Mouse (Mus musculus) skeletal muscle tissue, adult 2 months (tissue): ENCODE results near the gene Sfxn4.
"Not testable (repeated sequence)": the region's sequence is repeated elsewhere in the genome, so short reads cannot be mapped to it uniquely, and the experiment has no call there.

Experiments used
- DNase-seq: peaks from one replicate; pipeline ENCODE4 v3.0.0-alpha.2; 2012; ENCODE audit warnings: low read depth, low spot score

The Sfxn4 gene

DNA sequence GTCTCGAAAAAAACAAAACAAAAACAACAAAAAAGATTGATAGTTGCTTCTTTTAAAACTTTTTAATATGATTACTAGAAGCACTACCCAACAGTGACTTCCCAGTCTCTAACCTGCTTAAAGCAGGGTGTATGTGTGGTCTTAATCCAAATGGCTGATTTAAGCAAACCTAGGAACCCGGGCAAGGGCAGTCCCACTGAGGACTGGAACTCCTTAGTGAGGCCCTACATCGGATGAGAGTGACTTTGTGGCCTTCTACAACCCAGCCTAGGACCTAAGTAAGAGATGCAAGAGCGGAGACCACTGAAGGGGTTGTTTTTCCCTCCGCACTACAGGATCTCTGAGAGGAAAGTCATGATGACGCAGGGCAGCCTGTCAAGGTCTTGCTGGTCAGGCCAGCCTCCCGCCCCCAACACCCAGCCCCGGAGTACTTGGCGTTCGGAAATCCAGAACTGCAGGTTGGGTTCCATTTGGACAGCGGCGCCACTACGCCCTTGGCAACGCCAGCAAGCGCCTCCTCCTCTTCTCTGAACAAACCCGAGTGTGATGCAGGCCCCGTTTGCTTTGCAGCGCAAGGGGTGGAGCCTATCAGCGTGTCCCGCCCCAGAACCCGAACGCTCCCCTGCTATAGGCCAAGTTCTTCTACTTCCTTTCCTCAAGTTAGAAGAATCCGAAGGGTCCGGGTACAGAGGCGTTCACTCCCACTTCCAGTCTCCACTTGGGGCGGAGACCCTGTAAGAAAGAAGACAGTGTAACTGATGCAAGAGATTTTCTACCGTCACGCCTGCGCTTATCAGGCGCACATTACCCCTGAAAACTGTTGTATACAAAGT lies at the start of gene Sfxn4:
Gene Sfxn4 (minus strand): TSS at position 612 of the 833 bp plus-strand sequence.
- DNase-seq = peak; percentile 93

DNA sequence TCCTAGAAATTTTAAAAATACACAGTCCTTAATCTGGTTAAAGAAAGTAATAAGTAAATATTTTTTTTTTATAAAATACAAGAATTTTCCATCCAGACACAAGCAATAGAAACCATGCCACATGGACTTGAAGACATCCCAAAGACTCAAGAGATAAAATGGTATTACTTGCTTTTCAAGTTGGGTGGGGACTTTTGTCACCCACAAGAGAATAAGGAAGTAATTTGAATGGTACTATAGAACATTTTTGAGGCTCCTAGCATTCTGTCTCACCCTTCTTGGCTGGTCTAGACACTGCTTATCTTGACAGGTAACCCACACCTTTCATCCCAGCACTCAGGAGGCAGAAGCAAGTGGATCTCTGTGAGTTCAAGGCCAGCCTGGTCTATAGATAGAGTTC lies 49.0 kb upstream of the Sfxn4 start:
- DNase-seq = no peak

DNA sequence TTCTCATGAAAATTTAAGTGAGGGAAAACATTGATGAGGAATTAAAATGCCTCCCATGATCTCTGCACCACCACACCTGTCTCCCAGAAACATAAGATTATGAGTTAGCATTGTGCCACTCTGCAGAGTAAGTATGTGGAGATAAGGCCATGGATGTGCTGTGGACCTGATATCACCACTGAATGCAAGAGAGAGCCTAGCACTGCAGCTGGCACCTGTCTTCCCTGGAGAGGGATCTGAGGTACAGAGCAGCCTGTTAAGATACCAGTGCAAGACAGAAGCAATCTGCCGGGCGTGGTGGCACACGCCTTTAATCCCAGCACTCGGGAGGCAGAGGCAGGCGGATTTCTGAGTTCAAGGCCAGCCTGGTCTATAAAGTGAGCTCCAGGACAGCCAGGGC lies 44.2 kb upstream of the Sfxn4 start:
- DNase-seq = no peak

DNA sequence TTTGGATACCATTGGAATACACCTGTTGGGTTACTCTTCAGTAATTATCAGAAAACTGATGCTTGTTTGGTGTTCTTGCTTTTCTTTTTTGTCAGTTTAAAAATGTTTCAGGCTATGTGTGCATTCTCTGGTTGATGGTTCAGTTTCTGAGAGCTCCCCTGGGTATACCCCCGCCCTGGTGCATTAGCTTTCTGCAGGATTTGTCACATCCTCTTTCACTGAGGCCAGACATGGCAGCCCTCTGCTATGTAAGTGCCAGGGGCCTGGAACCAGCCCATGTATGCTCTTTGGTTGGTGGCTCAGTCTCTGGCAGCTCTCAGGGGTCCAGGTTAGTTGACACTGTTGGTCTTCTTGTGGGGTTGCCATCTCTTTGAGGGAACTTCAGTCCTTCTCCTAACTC lies 42.7 kb upstream of the Sfxn4 start:
- no peak for DNase-seq

DNA sequence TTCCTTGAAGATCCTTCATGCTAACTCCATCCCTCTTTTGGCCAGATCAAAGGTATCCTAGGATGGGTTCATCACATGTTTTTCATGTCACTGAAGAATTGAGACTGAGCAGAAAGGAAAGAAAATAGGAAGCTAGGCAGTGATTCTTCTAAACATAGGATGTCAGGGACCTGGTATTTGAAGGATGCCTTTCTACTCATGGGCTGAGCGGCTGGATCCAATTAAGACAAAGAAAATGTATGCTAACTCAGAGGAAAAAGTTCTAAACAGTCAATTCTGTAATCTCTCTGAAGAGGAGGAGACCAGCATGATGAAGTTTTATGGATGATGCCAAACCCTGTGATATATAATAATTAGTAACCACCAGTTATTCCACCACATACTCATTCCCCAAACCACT lies 41.9 kb upstream of the Sfxn4 start:
- DNase-seq = no peak

DNA sequence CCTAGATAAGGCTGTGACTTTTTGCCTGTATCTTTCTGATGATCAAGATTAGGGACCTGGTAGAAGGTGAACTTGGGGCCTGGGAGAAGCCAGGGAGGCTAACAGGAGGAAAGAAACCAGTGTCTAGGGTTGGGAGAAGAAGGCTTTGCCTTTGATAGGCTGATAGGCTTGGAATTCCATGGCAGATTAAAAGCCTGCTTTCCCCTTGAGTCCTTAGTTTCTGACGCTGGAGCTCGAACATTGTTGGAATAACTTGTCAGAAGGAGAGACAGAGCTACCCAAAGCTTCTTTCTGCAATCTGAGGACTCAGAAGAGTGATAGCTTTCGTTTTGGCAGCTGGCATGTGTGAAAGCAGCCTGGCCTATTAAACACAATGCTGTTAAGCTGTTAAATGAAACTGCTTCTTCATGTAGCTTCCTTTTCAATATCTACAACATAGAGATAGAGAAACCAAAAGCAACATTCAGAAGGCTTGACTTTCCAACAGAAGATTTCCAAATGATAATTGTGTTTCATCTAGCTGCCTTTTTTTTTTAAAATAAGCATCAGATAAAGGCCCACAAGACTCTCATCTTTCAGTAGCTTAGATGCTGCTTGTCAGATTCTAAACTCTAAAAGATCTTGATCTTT lies 34.1 kb upstream of the Sfxn4 start:
- DNase-seq = no peak

DNA sequence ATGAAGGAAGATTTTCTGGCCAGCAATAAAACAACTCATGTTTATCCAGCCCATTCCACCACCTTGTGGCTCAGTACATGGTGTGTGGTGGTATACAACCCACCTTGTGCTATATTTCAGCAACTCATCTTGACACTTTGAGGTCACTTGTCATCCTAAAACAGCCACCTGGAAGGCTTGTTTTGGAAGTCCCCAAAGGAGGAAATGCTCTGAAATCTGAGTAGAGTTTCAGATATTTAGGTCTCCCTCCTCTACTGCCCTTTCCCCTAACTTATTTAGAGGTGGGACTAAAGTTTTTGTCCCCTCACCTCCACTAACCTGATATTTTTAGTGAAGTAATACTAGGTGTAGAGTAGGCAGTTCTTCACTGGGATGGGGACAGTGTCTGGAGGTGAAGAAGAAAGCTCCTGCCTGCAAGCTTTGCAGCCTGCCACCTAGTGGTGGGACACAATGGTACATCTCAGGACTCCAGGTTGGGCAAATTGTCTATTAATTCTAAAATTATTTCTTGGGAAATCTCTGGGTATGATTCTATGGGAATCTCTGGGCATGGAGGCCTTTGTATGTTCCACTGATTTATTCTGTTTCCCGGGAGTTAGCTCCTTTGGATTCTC lies 30.8 kb upstream of the Sfxn4 start:
- peak; percentile 34 for DNase-seq

DNA sequence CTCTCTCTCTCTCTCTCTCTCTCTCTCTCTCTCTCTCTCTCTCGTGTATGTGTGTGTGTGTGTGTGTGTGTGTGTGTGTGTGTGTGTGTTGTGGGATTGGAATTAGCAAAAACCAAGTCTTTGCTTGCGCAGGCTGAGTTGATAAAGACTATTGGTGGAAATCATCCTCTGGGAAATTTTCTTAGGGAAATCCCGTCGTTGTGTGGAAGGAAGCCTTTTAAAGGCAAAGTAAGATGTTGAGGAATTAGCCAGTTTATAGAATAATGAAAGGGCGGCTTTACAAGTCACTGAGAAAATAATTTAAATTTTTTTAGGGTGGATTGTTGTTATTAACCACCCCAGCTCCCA lies 29.8 kb upstream of the Sfxn4 start:
- peak; percentile 21 for DNase-seq

DNA sequence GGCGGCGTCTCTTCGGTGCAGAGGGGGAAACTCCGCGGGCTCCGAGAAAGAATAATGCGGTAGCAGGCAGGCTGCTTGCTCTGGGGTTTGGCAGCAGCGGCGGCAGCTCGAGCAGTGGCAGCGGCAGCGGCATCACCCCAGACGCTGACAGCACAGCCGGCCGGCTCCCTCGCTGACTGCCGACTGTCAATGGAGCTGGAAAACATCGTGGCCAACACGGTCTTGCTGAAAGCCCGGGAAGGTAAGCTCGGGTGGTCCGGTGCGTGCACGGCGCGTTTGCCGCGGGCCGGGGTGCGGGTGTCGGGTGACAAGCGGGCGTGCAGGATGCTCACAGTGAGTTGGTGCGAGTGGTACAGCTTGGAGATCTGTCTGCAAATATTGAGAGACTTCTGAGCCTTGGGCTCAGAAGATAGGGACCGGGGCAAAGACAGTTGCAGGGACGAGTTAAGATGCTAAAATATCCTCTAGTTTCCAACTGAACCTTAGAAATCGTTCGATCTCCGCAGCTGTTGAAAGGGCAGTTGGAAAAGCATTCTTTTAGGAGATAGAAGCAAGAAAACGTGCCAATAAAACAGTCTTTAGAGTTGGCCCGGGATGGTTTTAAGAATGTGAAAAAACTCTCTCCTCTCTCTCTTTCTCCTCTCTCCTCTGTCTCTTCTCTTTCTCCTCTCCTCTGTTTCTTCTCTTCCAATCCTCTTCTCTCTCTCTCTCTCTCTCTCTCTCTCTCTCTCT lies 29.3 kb upstream of the Sfxn4 start:
- DNase-seq = peak; percentile 17

DNA sequence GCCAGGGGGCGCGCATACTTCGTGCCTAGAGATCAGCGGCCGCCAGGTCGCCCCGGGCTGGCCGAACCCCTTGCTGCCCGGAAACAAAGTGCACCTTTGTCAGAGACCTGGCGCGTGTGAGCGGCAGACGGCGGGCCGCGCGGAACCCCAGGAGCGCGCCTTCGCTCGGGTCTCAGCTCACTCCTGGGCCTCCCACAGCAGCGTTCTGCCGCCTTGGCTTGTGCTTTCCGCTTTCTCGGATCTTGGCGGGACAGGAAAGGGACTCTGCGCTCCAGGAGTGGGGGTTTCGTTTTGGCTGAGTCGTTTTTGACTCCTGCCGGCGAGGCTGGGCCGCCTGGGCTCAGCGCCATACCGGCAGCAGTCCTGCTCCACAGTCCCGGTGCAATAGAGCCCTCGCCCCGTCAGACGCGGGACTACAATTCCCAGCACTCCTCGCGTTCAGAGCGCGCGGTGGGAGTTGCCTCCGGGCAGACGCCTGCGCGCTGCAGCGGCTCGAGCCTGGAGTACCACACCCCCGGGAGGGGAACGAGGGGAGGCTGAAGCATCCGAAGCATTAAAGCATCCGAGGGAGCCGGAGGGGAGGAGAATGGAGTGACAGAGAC lies 28.5 kb upstream of the Sfxn4 start, which contains the start of gene Grk5:
Gene Grk5 (plus strand): TSS at position 36 of the 602 bp plus-strand sequence.
- peak; percentile 89 for DNase-seq

DNA sequence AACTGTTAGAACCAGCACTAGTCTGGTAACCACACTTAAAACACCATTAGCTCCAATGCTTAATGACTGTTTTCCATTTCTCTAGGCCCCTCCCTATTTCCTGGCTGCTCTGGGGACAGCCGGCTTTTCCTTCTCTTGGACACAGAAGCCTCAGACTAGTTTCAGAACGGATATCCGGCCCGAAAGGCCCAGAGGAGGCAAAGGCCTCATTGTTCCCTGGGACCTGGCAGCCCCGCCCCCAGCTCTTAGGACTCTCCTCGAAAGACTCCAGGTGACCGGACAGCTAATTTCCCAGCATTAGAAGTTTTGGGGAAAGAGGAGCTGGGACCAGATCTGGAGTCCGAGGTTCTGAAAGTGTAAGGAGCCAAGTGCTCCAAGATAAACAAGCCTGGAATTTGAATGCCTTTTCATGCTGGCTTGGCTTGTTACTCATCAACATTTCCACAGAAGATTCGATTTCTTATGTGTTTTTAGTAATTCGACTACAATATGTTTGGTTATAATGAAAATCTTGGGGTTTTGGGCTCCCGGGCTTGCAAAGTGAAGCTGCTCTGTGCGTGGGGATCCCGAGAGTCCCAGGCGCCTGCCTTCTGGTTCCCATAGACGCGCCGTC lies 27.9 kb upstream of the Sfxn4 start:
- DNase-seq = peak; percentile 60

DNA sequence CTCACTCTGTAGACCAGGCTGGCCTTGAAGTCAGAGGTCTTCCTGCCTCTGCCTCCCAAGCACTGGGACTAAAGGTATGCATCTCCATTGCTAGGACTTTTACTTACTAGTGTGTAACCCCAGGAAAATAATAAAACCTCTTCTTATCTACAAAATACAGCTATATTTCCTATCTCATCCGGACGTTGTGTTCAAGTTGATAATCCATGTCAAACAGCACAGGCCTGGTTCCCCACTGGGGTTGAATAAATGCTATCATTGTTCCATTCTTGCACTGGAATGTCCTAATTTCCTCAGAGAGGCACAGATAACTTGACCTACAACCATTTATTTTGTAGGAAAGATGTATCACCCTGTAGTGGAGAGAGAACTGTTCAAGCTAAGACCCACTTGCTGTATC lies 26.4 kb upstream of the Sfxn4 start:
- no peak for DNase-seq

DNA sequence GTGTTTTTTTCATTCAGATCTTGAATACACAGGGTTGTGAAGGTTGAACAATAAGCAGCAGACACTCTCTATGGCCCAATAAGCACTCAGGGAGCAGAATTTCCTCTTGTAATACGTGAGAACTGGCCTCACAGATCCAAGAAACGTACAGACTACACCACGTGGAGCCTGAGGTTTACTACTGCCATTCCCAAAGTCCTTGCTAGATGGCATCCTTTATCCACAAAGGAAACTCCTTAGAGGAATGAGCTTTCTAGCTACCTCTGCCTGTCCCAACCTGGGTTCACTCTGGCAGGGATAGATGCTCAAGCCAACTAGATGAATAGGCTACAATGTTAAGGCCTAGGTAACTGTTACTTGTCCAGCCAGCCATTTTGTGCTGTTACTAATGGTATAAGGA lies 21.9 kb upstream of the Sfxn4 start:
- no peak for DNase-seq

DNA sequence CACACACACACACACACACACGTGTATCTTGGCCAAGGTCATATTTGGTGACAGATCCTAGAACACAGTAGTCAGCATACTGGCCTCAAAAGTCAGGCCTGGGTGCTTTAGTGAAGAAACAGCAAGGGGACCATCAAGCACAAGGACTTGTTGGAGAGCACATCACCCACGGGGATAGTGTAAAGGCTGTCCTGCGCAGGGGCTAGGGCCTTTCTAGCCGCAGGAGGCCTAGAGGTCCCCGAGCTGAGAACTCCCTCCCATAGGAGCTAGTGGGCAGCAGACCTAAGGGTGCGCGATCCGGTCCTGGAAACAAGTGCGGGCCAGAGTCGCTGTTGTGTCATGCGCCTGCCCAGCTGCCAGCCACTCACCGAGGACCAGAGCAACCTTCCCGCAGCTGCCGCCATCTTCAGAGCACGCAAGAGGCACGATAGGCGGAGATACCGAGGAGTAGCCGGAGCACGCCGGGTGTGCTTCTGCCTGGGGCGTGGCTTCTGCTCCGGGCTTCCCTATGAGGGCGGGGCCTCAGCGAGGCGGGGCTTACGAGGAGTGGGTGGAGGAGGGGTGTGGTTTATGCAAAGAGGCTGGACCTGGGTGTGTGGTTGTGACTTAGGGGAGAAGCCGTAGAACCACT lies 12.9 kb upstream of the Sfxn4 start, which contains the start of gene Prdx3:
Gene Prdx3 (minus strand): TSS at position 493 of the 631 bp plus-strand sequence.
- DNase-seq = peak; percentile 95

DNA sequence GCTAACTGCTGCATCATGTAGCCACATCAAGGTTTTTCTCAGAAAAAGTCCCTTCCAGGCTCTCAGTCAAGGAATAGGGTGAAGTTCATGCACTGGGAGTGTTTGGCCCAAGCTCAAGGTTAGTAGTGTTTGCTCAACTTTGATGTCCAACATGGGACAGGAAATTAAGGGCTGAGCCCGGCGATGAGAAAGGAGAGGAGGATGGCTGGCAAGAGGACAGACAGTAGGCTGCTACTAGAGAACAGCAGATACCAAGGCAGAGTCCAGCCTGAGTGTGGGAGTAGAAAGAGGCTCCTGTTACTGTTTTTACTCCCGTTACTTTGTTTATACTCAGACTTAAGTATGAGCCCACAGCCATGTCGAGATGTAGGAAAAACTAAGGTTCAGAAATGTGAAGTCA lies 12.2 kb upstream of the Sfxn4 start:
- DNase-seq = peak; percentile 25

DNA sequence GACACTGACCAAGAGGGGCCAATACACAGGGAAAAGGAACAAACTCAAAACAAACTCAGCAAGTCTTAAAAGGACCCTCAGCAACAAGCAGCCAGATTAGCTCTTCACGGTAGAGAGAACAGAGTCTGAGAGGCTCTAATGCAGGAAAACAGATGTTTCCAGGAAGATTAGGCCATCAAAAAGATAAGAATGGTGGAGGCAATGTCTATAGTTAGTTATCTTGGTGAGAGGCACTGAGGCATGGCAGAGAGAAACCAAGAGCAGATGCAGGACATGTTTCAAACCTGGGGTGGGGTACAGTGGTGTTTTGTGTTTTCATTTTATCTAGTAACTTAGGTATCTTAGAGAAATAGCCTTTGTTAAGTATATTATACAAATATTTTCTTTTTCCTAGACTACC lies 11.0 kb upstream of the Sfxn4 start:
- DNase-seq = no peak

DNA sequence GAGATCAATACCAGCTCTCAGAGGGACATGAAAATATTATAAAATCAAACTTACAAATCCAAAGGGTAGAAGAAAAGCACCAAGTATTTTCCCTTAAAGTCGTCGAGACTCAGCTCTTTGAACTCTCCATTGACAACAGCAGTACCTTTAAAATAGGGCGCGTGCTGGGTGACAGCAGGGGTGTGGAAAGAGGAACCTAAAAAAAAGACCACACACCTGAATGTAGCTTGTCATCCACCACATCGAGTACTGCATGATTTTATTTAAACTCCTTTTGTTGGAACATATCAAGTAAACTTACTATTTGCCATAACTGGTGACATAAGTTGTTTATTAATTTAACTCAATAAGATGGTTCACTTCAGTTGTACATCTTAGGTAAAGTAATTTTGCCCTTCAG lies 10.1 kb upstream of the Sfxn4 start:
- no peak for DNase-seq

DNA sequence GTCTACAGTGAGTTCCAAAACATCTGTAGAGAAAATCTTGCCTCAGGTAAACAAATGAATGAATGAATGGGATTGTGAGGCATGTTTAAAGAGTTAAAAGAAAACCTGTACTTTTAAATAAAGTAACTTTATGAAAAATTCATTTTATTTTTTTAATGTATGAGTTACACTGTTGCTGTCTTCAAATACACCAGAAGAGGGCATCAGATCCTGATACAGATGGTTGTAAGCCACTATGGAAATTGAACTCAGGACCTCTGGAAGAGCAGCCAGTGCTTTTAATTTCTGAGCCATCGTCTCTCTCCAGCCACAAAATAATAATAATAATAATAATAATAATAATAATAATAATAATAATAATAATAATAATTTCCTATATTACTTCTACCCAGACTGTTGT lies 9.2 kb upstream of the Sfxn4 start:
- DNase-seq = no peak

DNA sequence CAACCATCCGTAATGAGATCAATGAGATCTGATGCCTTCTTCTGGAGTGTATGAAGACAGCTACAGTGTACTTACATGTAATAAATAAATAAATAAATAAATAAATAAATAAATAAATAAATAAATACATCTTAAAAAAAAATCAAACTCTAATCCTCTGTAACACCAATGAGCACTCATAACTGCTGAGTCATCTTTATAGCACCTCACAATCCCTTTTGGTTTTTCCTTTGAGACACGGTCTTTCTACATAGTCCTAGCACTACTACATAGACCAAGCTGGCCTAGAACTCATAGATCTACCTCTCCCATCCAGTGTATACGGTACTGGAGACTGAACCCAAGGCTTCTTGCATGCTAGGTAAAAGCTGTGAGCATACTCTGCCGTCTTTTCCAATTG lies 4.9 kb upstream of the Sfxn4 start:
- not testable (repeated sequence) for DNase-seq

DNA sequence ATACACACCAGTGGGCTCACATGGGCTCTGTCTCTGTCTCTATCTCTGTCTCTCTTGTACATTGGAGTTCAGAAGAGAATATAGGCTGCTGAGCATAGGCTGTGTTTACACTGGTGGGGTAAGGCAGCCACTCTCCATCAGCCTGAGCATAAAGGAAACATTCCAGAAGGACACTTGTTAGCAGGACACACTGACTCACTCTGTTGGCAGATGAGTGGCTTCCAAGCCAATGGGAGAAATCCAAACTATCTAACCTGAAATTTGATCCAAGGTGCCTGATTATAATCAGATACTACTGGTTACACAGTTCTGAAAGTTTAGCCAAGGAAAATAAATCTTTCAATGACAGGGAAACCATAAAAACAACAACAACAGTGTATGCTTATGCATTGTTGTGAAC lies 15.5 kb downstream of the Sfxn4 start:
- no peak for DNase-seq

DNA sequence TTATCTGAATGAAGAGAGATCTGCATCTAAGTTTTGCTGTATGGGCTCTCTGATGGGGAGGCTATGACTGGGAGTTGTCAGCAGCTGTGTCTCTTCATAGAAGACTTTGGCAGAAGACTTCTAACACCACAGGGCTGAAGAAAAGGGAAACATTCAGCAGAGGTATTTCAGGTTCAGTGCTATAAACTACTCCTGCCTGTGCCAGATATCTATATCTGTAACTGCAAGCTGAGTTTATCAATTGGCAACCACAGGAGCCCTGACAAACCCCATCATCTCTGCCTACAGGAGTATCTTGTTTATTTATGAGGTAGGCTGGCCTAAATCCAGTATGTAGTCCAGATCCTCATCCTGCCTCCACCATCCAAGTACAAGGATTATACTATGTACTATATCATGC lies 18.0 kb downstream of the Sfxn4 start:
- DNase-seq = no peak
